Mouse (Mus musculus) liver, postnatal 0 days (tissue): ENCODE results near the gene Sf3b2.

ENCODE experiments used
- CTCF ChIP-seq: sonication (generic); IDR thresholded peaks from 2 replicates; pipeline ENCODE4 v1.5.1; 2016; ENCODE audit warnings: antibody characterized with exemption, low read depth
- EP300 ChIP-seq: IDR thresholded peaks from 2 replicates; pipeline ENCODE4 v1.6.1; 2016; ENCODE audit warnings: antibody characterized with exemption, low read depth, mild to moderate bottlenecking

DNA sequence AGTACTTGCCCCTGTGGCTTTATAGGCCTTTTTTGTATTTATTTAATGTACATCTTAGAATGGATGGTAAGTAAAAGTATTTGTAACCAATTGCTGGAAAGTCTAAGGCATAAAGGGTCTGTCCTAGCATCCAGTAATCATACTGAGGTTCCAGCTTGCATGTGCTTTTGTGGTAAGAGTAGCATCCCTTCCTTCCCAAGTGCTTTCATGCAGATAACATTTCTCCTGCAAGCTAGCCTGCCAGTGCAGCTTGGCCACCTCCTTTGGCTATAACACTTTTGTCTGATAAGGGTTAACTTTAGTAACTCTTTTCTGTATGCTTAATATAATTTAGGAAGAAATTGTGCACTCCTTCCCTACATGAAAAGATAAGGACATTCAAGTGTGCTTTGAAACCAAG lies 27.2 kb downstream of the Sf3b2 start:
- no peak for TF ChIP-seq CTCF
- peak; percentile 54; the same call in 1 of the 2 replicates for TF ChIP-seq EP300
